Mouse (Mus musculus) lung, postnatal 25 days (tissue): ENCODE results near the gene Cpeb4.
"Not testable (repeated sequence)": the region's sequence is repeated elsewhere in the genome, so short reads cannot be mapped to it uniquely, and the experiment has no call there.

Experiments used
- DNase-seq: peaks from one replicate; pipeline ENCODE4 v3.0.0; 2022; ENCODE audit warnings: low spot score

The Cpeb4 gene

DNA sequence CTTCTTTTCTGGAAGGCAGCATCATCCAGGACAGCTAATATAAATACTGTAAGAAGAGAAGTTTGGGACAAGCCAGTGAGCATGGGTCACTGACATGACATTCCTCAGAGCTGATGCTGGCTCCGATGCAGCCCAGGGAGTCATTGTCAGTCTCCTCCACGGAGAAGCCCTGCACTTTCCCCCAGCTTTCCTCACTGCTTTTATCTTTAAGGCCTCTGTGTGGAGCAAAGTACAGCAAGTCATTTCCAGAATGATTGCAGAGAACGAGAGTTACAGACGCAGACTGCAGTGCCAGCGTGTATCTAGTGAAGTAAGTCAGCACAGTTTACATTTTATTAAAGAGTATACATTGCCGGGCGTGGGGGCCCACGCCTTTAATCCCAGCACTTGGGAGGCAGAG is 102.8 kb downstream of the Cpeb4 start:
- DNase-seq, result no peak

DNA sequence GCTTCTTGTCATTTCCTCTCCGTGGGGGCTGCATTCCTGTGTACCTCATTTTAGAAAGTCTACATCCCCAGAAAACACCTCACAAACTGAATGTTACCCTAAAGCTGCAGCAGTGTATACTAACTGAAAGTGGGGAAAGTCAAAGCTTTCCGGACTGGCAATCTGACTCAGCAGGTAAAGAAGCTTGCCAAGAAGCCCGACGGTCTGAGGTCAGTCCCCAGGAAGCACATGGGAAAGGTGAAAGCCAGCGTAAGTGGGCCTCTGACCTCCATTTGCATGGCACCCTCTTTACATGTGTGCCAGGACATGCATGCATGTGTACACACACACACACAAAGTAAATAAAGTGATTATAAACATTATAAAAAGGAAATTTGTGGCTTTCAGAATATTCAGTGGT is 103.7 kb downstream of the Cpeb4 start:
- no peak for DNase-seq

DNA sequence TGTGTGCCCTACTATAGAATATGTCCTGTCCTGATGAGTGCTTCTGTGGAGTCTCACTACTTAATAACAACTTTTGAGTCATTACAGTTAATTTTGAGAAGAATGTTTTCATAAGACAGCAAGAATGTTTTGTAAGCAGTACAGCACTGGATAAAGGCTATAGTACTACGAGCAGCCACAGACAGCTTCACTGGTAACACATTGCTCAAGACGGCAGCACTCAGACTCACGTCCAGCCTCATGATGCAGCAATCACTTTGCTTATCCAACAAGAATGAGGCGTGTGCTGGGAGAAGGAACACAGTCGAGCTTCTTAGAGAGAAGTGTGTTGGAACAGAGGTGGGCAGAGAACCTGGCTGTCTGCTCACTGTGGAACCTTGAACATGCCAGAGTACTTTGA is 104.1 kb downstream of the Cpeb4 start:
- DNase-seq, result no peak

DNA sequence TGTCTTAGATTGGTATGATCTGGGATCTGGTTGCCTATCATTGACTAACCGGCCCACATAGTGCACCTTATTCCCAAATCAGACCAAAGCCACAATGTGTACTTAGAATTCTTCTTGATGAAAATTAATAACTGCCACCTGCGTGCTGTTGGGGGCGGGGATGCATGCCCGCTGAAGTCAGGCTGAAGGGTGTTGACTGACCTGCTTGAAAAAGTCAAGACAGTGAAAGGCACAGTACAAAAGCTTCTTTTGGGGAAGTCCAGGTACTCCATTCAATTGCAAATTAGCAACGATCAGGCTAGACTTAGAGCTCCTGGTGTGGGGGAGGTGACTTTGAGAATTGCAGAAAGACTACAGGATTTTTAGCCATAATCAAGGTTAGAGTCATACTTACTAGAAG is 108.1 kb downstream of the Cpeb4 start:
- not testable (repeated sequence) for DNase-seq

DNA sequence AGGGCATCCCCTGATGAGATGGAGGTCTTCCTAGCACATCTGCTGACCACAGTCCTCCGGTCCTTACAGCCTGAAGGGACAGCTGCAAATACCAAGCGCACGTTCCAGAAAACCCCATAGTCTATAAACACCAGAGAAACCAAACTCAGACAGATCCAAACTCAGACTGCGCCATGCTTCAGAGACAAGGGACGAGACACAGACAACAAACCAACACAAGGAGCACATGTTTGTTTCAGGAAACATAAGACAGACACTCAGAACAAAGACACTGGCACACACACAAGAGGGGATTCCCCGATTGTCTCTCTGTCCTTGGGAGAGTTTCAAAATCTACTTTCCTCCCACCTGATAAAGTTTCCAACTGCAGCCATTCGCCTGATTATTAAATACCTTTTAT is 109.8 kb downstream of the Cpeb4 start:
- no peak for DNase-seq

DNA sequence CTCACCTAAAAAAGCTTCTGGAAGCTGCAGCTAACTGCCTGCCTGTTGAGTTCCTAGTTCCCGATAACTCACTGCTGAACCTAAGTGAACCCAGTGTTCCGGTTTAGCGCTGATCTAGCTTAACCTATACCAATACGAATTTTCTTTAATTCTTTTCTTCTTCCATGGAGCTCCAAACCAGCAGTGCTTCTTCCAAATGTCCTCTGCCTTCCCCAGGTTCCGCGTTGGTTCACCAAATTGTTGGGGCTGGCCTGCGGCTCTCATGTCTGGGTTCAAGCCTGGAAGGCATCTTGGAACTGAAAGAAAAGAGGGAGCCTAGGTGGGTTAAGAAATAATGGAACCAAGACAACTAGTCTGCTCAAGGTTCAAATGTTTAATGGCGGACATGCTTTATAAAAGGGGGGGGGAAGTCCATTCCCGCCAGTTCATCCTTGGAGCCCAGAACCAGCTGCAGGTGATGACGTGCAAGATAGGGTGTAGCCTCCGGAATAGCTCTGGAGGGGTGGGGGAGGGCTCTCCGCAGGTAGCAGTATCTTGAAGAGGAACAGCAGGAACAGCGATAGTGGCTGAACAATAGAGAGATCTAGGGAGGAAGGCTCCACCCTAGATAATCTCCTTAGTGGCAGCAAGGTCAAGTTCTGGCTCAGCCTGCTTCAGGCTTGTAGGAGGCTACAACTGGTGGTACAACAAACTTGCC is 110.4 kb downstream of the Cpeb4 start:
- not testable (repeated sequence) for DNase-seq

DNA sequence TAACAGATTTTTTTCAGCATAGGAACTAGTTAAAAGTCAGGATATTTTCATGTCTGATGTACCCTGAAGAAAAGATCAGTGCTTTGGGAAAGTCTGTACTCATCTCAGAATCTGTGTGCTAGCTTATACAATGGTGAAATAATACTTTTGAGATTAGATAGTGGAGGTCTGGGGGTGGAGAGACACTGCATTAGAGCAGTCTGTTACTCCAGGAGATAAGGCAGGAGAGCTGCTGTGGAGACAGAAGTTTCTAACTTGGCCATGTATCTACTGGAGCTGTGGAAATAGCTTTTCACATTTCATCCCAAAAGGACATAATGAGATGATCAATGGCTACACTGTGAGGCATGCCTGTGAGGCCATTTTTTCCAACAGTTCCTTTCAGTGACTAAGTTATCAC is 111.2 kb downstream of the Cpeb4 start:
- DNase-seq, result no peak

DNA sequence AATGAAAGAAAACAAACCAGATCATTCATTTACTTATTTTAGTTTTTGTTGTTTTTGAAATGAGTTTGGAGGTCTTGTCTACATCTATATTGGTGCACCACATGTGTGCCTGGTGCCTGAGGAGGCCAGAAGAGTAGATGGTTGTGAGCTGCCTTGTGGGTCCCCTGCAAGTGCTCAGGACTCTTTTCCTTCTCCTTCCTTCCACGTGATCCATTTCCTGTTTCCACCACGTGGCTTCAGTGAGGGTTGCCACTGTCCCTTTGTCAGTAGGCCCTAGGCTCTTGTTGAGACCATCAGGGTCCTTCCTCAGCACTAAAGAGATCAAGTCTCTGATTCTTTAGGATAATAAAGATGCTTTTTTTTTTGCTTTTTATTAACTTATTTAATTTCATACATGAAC is 112.8 kb downstream of the Cpeb4 start:
- no peak for DNase-seq
